Mouse (Mus musculus) liver, postnatal 0 days (tissue): ENCODE data around the gene Rngtt.

ENCODE experiments used
- CTCF ChIP-seq: sonication (generic); IDR thresholded peaks from 2 replicates; pipeline ENCODE4 v1.5.1; 2016; ENCODE audit warnings: antibody characterized with exemption, low read depth
- EP300 ChIP-seq: IDR thresholded peaks from 2 replicates; pipeline ENCODE4 v1.6.1; 2016; ENCODE audit warnings: antibody characterized with exemption, low read depth, mild to moderate bottlenecking

DNA sequence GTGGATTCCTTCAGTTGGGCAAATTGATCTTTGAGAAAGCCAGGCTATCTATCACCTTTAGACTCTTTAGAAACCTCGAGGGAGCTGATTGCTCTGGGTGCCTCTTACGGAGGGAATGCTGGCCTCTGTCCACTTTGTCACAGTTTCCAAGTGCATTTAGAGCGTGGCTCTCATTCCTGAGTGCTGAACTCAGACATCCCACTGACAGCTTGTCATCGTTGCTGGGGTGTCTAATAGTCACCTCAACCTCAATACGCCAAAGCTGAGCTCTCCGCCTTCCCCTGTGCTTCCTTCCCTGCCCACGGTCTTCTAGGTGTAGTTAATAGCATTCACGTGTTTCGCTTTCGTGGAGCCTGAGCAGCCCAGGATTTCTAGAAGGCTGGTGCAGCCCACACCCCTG lies 200.4 kb downstream of the Rngtt start:
- no peak for TF ChIP-seq CTCF
- no peak for TF ChIP-seq EP300
